Mouse (Mus musculus) lung, postnatal 25 days (tissue): ENCODE data around the gene Gm4744.
"Not testable (repeated sequence)": the region's sequence is repeated elsewhere in the genome, so short reads cannot be mapped to it uniquely, and the experiment has no call there.

Source experiments
- DNase-seq: peaks from one replicate; pipeline ENCODE4 v3.0.0; 2022; ENCODE audit warnings: low spot score

The Gm4744 gene

GRCm38 (mm10) chr6:40951770-40952169, at the start of gene Gm4744:
Gm4744 (minus strand) TSS chr6:40951870.
- DNase-seq, result no peak

- DNase-seq, result not testable (repeated sequence)
These were observed 47.7 kb upstream of the Gm4744 start, which contains the start of gene Gm2663 for GRCm38 (mm10) chr6:40999379-40999778. Gm2663 (minus strand) TSS chr6:40999479.

GRCm38 (mm10) chr6:40964454-40964853, 12.8 kb upstream of the Gm4744 start, which contains the start of gene 1810009J06Rik:
1810009J06Rik (plus strand) TSS chr6:40964754.
- DNase-seq, result not testable (repeated sequence)

GRCm38 (mm10) chr6:40953716-40954115, 2.0 kb upstream of the Gm4744 start:
- DNase-seq, result no peak

- no peak for DNase-seq
These were observed 11.2 kb downstream of the Gm4744 start, which contains the start of gene 1700074P13Rik for GRCm38 (mm10) chr6:40940457-40940856. 1700074P13Rik (minus strand) TSS chr6:40940557.

- no peak for DNase-seq
These were observed 31.7 kb downstream of the Gm4744 start for GRCm38 (mm10) chr6:40919954-40920353.

GRCm38 (mm10) chr6:40900287-40900686, 51.4 kb downstream of the Gm4744 start, which contains the start of gene Prss58:
Prss58 (minus strand) TSS chr6:40900387.
- DNase-seq, result no peak
